Mouse (Mus musculus): Measurements from ENCODE around the gene Rgs8.

The Rgs8 gene

GRCm38 (mm10) chr1:153673900-153674299, 21.1 kb downstream of the Rgs8 start:
- DNase-seq (ENCODE audit: extremely low spot score, low read depth, low spot score): no peak

GRCm38 (mm10) chr1:153675591-153675990, 22.8 kb downstream of the Rgs8 start:
- DNase-seq (ENCODE audit: extremely low spot score, low read depth, low spot score): no peak

- no peak for DNase-seq (ENCODE audit: extremely low spot score, low read depth, low spot score)
Observed at GRCm38 (mm10) chr1:153677635-153678034, 24.8 kb downstream of the Rgs8 start.

GRCm38 (mm10) chr1:153679147-153679546, 26.3 kb downstream of the Rgs8 start:
- no peak for DNase-seq (ENCODE audit: extremely low spot score, low read depth, low spot score)

- DNase-seq (ENCODE audit: extremely low spot score, low read depth, low spot score): no peak
Observed at GRCm38 (mm10) chr1:153679653-153680052, 26.8 kb downstream of the Rgs8 start.

- DNase-seq (ENCODE audit: extremely low spot score, low read depth, low spot score): no peak
Observed at GRCm38 (mm10) chr1:153680363-153680762, 27.5 kb downstream of the Rgs8 start.

- DNase-seq (ENCODE audit: extremely low spot score, low read depth, low spot score): no peak
Observed at GRCm38 (mm10) chr1:153681036-153681435, 28.2 kb downstream of the Rgs8 start.

- no peak for DNase-seq (ENCODE audit: extremely low spot score, low read depth, low spot score)
Observed at GRCm38 (mm10) chr1:153683190-153683589, 30.4 kb downstream of the Rgs8 start.

- no peak for DNase-seq (ENCODE audit: extremely low spot score, low read depth, low spot score)
Observed at GRCm38 (mm10) chr1:153685630-153686029, 32.8 kb downstream of the Rgs8 start.

GRCm38 (mm10) chr1:153692526-153692925, 39.7 kb downstream of the Rgs8 start:
- no peak for DNase-seq (ENCODE audit: extremely low spot score, low read depth, low spot score)

GRCm38 (mm10) chr1:153694372-153695120, 41.7 kb downstream of the Rgs8 start:
- no peak for DNase-seq (ENCODE audit: extremely low spot score, low read depth, low spot score)

- DNase-seq (ENCODE audit: extremely low spot score, low read depth, low spot score): no peak
Observed at GRCm38 (mm10) chr1:153695398-153695797, 42.6 kb downstream of the Rgs8 start.

GRCm38 (mm10) chr1:153696093-153696492, 43.3 kb downstream of the Rgs8 start:
- DNase-seq (ENCODE audit: extremely low spot score, low read depth, low spot score): no peak

GRCm38 (mm10) chr1:153696541-153696940, 43.7 kb downstream of the Rgs8 start:
- no peak for DNase-seq (ENCODE audit: extremely low spot score, low read depth, low spot score)

GRCm38 (mm10) chr1:153697581-153698251, 44.9 kb downstream of the Rgs8 start:
- DNase-seq (ENCODE audit: extremely low spot score, low read depth, low spot score): no peak

GRCm38 (mm10) chr1:153698311-153699084, 45.7 kb downstream of the Rgs8 start:
- no peak for DNase-seq (ENCODE audit: extremely low spot score, low read depth, low spot score)

- DNase-seq (ENCODE audit: extremely low spot score, low read depth, low spot score): no peak
Observed at GRCm38 (mm10) chr1:153700448-153701063, 47.7 kb downstream of the Rgs8 start.

GRCm38 (mm10) chr1:153701461-153701860, 48.6 kb downstream of the Rgs8 start:
- DNase-seq (ENCODE audit: extremely low spot score, low read depth, low spot score): no peak

- DNase-seq (ENCODE audit: extremely low spot score, low read depth, low spot score): no peak
Observed at GRCm38 (mm10) chr1:153702166-153702852, 49.5 kb downstream of the Rgs8 start.

- no peak for DNase-seq (ENCODE audit: extremely low spot score, low read depth, low spot score)
Observed at GRCm38 (mm10) chr1:153702853-153703410, 50.1 kb downstream of the Rgs8 start.
